Mouse (Mus musculus) cerebellum, adult 2 months (tissue): ENCODE results near the gene Iqcn.

Experiments used
- CTCF ChIP-seq: fragments of 200-500 bp; IDR thresholded peaks from 2 replicates; pipeline ENCODE4 v1.5.1; 2011; ENCODE audit warnings: low read depth, mild to moderate bottlenecking, control low read depth, low read length, moderate library complexity, borderline replicate concordance; ENCODE audit not compliant: insufficient read depth
- POLR2A ChIP-seq: fragments of 200-500 bp; IDR thresholded peaks from 2 replicates; pipeline ENCODE4 v1.6.1; 2011; ENCODE audit warnings: low read length, control low read depth, borderline replicate concordance; ENCODE audit not compliant: insufficient read depth

DNA sequence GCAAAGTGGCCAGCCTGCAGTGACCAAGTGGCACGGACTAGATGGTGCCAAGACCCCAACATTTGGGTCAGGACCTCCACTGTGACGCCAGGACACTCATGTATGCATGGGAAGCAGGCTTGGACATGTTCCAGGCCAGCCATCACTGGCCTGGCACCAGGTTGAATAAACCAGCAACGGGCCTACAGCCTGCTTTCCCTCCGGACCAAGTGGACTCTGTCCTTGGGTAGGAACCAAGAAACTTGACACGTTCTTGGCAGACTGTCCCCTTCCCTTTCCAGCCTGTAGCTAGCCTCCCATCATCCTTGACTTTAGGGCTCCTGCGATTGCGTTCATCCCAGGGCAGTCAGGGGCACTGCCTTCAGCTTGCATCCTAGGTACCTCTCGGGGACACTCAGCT is 15.7 kb upstream of the Iqcn start:
- no peak for TF ChIP-seq CTCF
- no peak for TF ChIP-seq POLR2A
